Mouse (Mus musculus) forebrain, embryonic 10.5 days (tissue): ENCODE measurements around the gene Prkag1. TPM values are rescaled to one million over a fixed set of nuclear protein-coding genes. Genes with fewer than 3 reads are reported as not detected.

Experiments used
- polyA plus RNA-seq: library from polyadenylated mRNA; unstranded; fragments of >200 nt; fragmentation: Nextera tagmentation; extraction: Ambion mirVana; gene quantifications from 2 replicates; pipeline ENCODE4 v1.2.1, GENCODE M21; 2016

Prkag1 gene
- polyA plus RNA-seq, 1 experiment from 2014 or later: 90.4 TPM

Other genes with a start within 250 kb of the Prkag1 start
- 9.4 and 11.9 TPM in 2 replicates for gene Adcy6, start 221.4 kb downstream of the Prkag1 start, polyA plus RNA-seq
- 19.9 and 21.7 TPM in 2 replicates for gene Cacnb3, start 200.7 kb downstream of the Prkag1 start, polyA plus RNA-seq
- gene Ddx23, start 168.6 kb downstream of the Prkag1 start, polyA plus RNA-seq: 27.3 and 28.5 TPM in 2 replicates
- gene Rnd1, start 154.1 kb downstream of the Prkag1 start, polyA plus RNA-seq: 1.8 and 2.2 TPM in 2 replicates
- 0.86 and 0.90 TPM in 2 replicates for gene Ccdc65, start 123.3 kb downstream of the Prkag1 start, polyA plus RNA-seq
- 16.7 and 17.1 TPM in 2 replicates for gene Fkbp11, start 103.3 kb downstream of the Prkag1 start, polyA plus RNA-seq
- 42.1 and 42.5 TPM in 2 replicates for gene Arf3, start 68.3 kb downstream of the Prkag1 start, polyA plus RNA-seq
- 0.12 and 0.33 TPM in 2 replicates for gene Wnt10b, start 53.4 kb downstream of the Prkag1 start, polyA plus RNA-seq
- gene Wnt1, start 41.7 kb downstream of the Prkag1 start, polyA plus RNA-seq: 0.49 and 1.3 TPM in 2 replicates
- gene Ddn, start 22.0 kb downstream of the Prkag1 start, polyA plus RNA-seq: 0.10 TPM in 1 of 2 replicates, not detected in the other
- 10.8 and 11.8 TPM in 2 replicates for gene Kmt2d, start 39.7 kb upstream of the Prkag1 start, polyA plus RNA-seq
- gene Rhebl1, start 63.0 kb upstream of the Prkag1 start, polyA plus RNA-seq: 22.2 and 25.9 TPM in 2 replicates
- 0.24 and 0.48 TPM in 2 replicates for gene Dhh, start 67.0 kb upstream of the Prkag1 start, polyA plus RNA-seq
- 23.9 and 25.3 TPM in 2 replicates for gene Lmbr1l, start 86.7 kb upstream of the Prkag1 start, polyA plus RNA-seq
- 2,760 and 2,766 TPM in 2 replicates for gene Tuba1b, start 103.0 kb upstream of the Prkag1 start, polyA plus RNA-seq
- not detected in 2 replicates for gene Gm49450, start 122.0 kb upstream of the Prkag1 start, polyA plus RNA-seq
- gene Tuba1a, start 122.2 kb upstream of the Prkag1 start, polyA plus RNA-seq: 2,769 and 3,107 TPM in 2 replicates
- 160 and 171 TPM in 2 replicates for gene Tuba1c, start 198.4 kb upstream of the Prkag1 start, polyA plus RNA-seq
- gene Prph, start 223.7 kb upstream of the Prkag1 start, polyA plus RNA-seq: 0.20 and 0.33 TPM in 2 replicates
- gene Troap, start 243.1 kb upstream of the Prkag1 start, polyA plus RNA-seq: 51.1 and 53.1 TPM in 2 replicates